Mouse (Mus musculus) Patski (cell line): ENCODE measurements around the gene Ech1. TPM values are rescaled to one million over a fixed set of nuclear protein-coding genes. Genes with fewer than 3 reads are reported as not detected.

Source experiments
- ATAC-seq: fragments of 100-300 bp; one replicate; pipeline ENCODE4 v1.8.0; 2021
- CTCF ChIA-PET: fragments of 350-600 bp; sonication (Branson Sonifier 250); formaldehyde crosslinking; loops from one replicate; lab custom pipeline; 2022; ENCODE audit warnings: inconsistent platforms; lab: Charles Lee
- POLR2A ChIA-PET: fragments of 350-600 bp; sonication (Branson Sonifier 250); formaldehyde crosslinking; loops from one replicate; lab custom pipeline; 2022; ENCODE audit warnings: antibody characterized with exemption, inconsistent platforms; lab: Charles Lee
- DNase-seq: peaks from one replicate; pipeline ENCODE4 v3.0.0-alpha.2; 2011; ENCODE audit warnings: low read depth, low spot score
- H3K27me3 ChIP-seq: fragments of 371-371 bp; one replicate; pipeline ENCODE4 v1.5.1; 2021
- CTCF ChIP-seq: fragments of 100-300 bp; IDR thresholded peaks from one replicate; pipeline ENCODE4 v1.5.1; 2021
- in situ Hi-C: fragments of 300-500 bp; cut with MboI; formaldehyde crosslinking; loops from 3 replicates; pipeline ENCODE4 v1.11.1; 2018; ENCODE audit warnings: low pct_unique_long_range_greater_than_20kb, mixed read lengths
- polyA plus RNA-seq: library from polyadenylated mRNA; unstranded; gene quantifications from one replicate; pipeline ENCODE4 v1.2.3, GENCODE M21; 2021

Gene Ech1
- polyA plus RNA-seq, 1 experiment from 2014 or later = 208 TPM

GRCm38 (mm10) chr7:28877856-28878255 lies 52.8 kb downstream of the Ech1 start:
- in situ Hi-C loops = no loop called here
- ChIA-PET CTCF (interaction anchor here (0.6 to 1.2 kb wide), 3 partner anchors 11 to 82 kb away, joined by 3 read pairs; no protein-coding TSS in a partner anchor), POLR2A (no interaction called here)
- DNase-seq = no peak
- no peak for TF ChIP-seq CTCF
- no peak for ATAC-seq
- H3K27me3 ChIP-seq = no peaks in the 10 kb centered on the region

- CTCF ChIA-PET = no interaction called here
- in situ Hi-C loops = no loop called here
Observed at GRCm38 (mm10) chr7:28879606-28880005, 54.6 kb downstream of the Ech1 start.

GRCm38 (mm10) chr7:28880554-28880953 lies 55.5 kb downstream of the Ech1 start:
- in situ Hi-C loops = no loop called here
- H3K27me3 ChIP-seq = no peaks in the 10 kb centered on the region
- ChIA-PET CTCF (interaction anchor here (1.2 to 1.4 kb wide), 2 partner anchors 8 to 20 kb away, joined by 4 read pairs; no protein-coding TSS in a partner anchor), POLR2A (no interaction called here)
- DNase-seq (no peak), ATAC-seq (no peak)
- no peak for TF ChIP-seq CTCF

More at GRCm38 (mm10) chr7:28879606-28880005, 54.6 kb downstream of the Ech1 start:
- no peak for DNase-seq
- TF ChIP-seq CTCF = no peak
- no peaks in the 10 kb centered on the region for H3K27me3 ChIP-seq
- POLR2A ChIA-PET = interaction anchor here (0.6 kb wide), 1 partner anchor 92 kb away, joined by 5 read pairs; no protein-coding TSS in a partner anchor
- no peak for ATAC-seq

- ChIA-PET CTCF (interaction anchor here (1.2 to 1.4 kb wide), 2 partner anchors 9 to 19 kb away, joined by 4 read pairs; no protein-coding TSS in a partner anchor), POLR2A (interaction anchor here (0.7 kb wide), 1 partner anchor 9 kb away, joined by 3 read pairs; no protein-coding TSS in a partner anchor)
- no peak for TF ChIP-seq CTCF
- DNase-seq (no peak), ATAC-seq (no peak)
- H3K27me3 ChIP-seq = no peaks in the 10 kb centered on the region
- in situ Hi-C loops = no loop called here
Observed at GRCm38 (mm10) chr7:28881199-28881598, 56.2 kb downstream of the Ech1 start, which contains the start of gene Capn12. Gene Capn12, plus strand, starts transcription at chr7:28881422.

Other genes with a start within 250 kb of the Ech1 start
- gene Samd4b, start 227.1 kb upstream of the Ech1 start, polyA plus RNA-seq = 79.6 TPM
- gene Pak4, start 227.0 kb upstream of the Ech1 start, polyA plus RNA-seq = 49.3 TPM
- gene Acp7, start 193.9 kb upstream of the Ech1 start, polyA plus RNA-seq = not detected
- not detected for gene Fbxo27, start 132.4 kb upstream of the Ech1 start, polyA plus RNA-seq
- gene Fbxo17, start 108.4 kb upstream of the Ech1 start, polyA plus RNA-seq = 5.9 TPM
- 65.8 TPM for gene Mrps12, start 83.4 kb upstream of the Ech1 start, polyA plus RNA-seq
- 14.8 TPM for gene Sars2, start 83.2 kb upstream of the Ech1 start, polyA plus RNA-seq
- not detected for gene Ccer2, start 69.0 kb upstream of the Ech1 start, polyA plus RNA-seq
- gene Sirt2, start 58.5 kb upstream of the Ech1 start, polyA plus RNA-seq = 103 TPM
- 37.2 TPM for gene Nfkbib, start 57.7 kb upstream of the Ech1 start, polyA plus RNA-seq
- 2.6 TPM for gene Rinl, start 36.2 kb upstream of the Ech1 start, polyA plus RNA-seq
- gene Hnrnpl, start 16.7 kb upstream of the Ech1 start, polyA plus RNA-seq = 309 TPM
- gene Lgals4, start 8.6 kb downstream of the Ech1 start, polyA plus RNA-seq = 4.1 TPM
- gene Lgals7, start 38.6 kb downstream of the Ech1 start, polyA plus RNA-seq = 0.74 TPM
- 0.06 TPM for gene Capn12, start 56.2 kb downstream of the Ech1 start, polyA plus RNA-seq
- gene Actn4, start 137.1 kb downstream of the Ech1 start, polyA plus RNA-seq = 485 TPM
- 328 TPM for gene Eif3k, start 156.6 kb downstream of the Ech1 start, polyA plus RNA-seq
- gene Map4k1, start 156.8 kb downstream of the Ech1 start, polyA plus RNA-seq = 4.7 TPM